ENCODE assay signal across 21 mouse cellular contexts in genomic region chr14:59063221-59063620, GRCm38 (mm10).
"Had no signal": no experiment of that assay in that cellular context is flagged by ENCODE, and none has a peak within 500 bp of the region (broad histone marks: within the 10 kb centered on the region; RNA-seq: fewer than 3 reads in every experiment).

No protein-coding gene starts in this region.

- H3K27ac ChIP-seq: heart, embryonic 10.5 days; hindbrain, embryonic 12.5 days; hindbrain, embryonic 14.5 days; kidney, embryonic 15.5 days; kidney, postnatal 0 days; limb, embryonic 13.5 days; limb, embryonic 15.5 days; liver, embryonic 12.5 days; liver, embryonic 14.5 days had no signal

- H3K4me3 ChIP-seq: heart, embryonic 10.5 days; heart, embryonic 12.5 days; hindbrain, embryonic 12.5 days; kidney, embryonic 15.5 days; limb, embryonic 13.5 days; limb, embryonic 15.5 days; liver, embryonic 12.5 days had no signal

- DNase-seq: gastrocnemius, postnatal 14 days; gastrocnemius, postnatal 36 days; heart, adult 18-20 months; heart, postnatal 10 days; kidney, adult 11 months; kidney, adult 2 months; kidney, adult 9 months; kidney, postnatal 14 days; kidney, postnatal 36 days; layer of hippocampus, adult 9-11 months; layer of hippocampus, postnatal 36 days had no signal
